Mouse (Mus musculus): Measurements from ENCODE around the gene Acp5. TPM values are rescaled to one million over a fixed set of nuclear protein-coding genes. Genes with fewer than 3 reads are reported as not detected.

Acp5 gene
- polyA plus RNA-seq, 1 experiment from 2014 or later: 20.9 TPM

DNA sequence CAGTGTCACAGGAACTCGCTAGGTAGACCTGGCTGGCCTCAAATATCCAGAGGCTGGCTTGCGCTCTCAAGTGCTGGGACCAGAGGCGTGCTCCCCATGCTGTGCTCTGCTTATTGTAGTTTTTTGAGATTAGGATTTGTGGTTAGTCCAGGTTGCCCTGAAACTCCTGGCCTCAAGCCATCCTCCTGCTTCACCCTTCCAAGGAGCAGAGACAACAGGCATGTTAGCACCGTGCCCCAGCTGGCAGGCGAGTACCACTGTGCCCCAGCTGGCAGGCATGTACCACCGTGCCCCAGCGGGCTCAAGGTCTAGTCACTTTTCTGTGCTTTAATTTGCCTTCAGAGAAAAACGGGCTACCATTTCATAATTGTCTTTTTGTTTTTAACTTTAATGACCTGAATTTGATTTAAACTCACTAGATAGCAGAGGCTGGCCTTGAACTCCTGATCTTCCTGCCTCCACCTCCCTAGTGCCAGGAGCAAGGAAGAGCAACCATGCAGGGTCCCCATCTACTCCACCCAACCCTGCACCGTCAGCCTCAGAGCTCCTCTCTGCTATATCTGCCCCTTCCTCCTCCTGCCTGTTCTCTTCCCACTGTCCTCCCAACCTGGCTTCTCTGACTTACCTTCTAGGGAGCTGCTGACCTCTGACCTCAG lies 395 bp downstream of the Acp5 start:
- Histone ChIP-seq H3K9me3 (replicated peaks) (no peaks in the 10 kb centered on the region), H3K27me3 (ENCODE audit: low read depth, poor library complexity, severe bottlenecking) (peaks cover 62% of the 10 kb centered on the region), H3K36me3 (no peaks in the 10 kb centered on the region), H3K27ac (replicated peaks) (peak overlapping the region; percentile 55; the same call in 1 of the 2 replicates), H3K4me3 (peak overlapping the region; percentile 18; the same call in 1 of the 2 replicates), H3K4me1 (peaks cover 26% of the 10 kb centered on the region)
- DNase-seq (ENCODE audit: low spot score): no peak
- WGBS: 89% methylated on average over 9 of the region's 9 CpGs

- 89% methylated on average over 7 of the region's 7 CpGs for WGBS
- Histone ChIP-seq H3K4me1 (peaks cover 26% of the 10 kb centered on the region), H3K27me3 (ENCODE audit: low read depth, poor library complexity, severe bottlenecking) (peaks cover 70% of the 10 kb centered on the region), H3K9me3 (replicated peaks) (no peaks in the 10 kb centered on the region), H3K27ac (replicated peaks) (0 out of 2 replicates have a peak overlapping the region, but pooled peaks have one; percentile 55), H3K4me3 (no peak overlapping the region), H3K36me3 (no peaks in the 10 kb centered on the region)
- no peak for DNase-seq (ENCODE audit: low spot score)
Observed at GRCm38 (mm10) chr9:22134246-22134890, 1.1 kb downstream of the Acp5 start.

- H3K4me1 ChIP-seq: peaks cover 24% of the 10 kb centered on the region
- no peak overlapping the region for H3K27ac ChIP-seq (replicated peaks)
- H3K4me3 ChIP-seq: peak overlapping the region; percentile 47
- WGBS: 47% methylated on average over 11 of the region's 11 CpGs
- H3K27me3 ChIP-seq (ENCODE audit: low read depth, poor library complexity, severe bottlenecking): peaks cover 68% of the 10 kb centered on the region
- DNase-seq (ENCODE audit: low spot score): no peak
- no peaks in the 10 kb centered on the region for H3K9me3 ChIP-seq (replicated peaks)
- no peaks in the 10 kb centered on the region for H3K36me3 ChIP-seq
Observed at GRCm38 (mm10) chr9:22132220-22132619, 3.3 kb downstream of the Acp5 start.

- Histone ChIP-seq H3K4me3 (peak overlapping the region; percentile 47), H3K9me3 (replicated peaks) (no peaks in the 10 kb centered on the region), H3K27ac (replicated peaks) (peak overlapping the region; percentile 34; the same call in 1 of the 2 replicates), H3K4me1 (peaks cover 19% of the 10 kb centered on the region), H3K36me3 (no peaks in the 10 kb centered on the region), H3K27me3 (ENCODE audit: low read depth, poor library complexity, severe bottlenecking) (peaks cover 60% of the 10 kb centered on the region)
- WGBS: 2% methylated on average over 35 of the region's 35 CpGs
- DNase-seq (ENCODE audit: low spot score): peak; percentile 17
Observed at GRCm38 (mm10) chr9:22131226-22131981, 4.1 kb downstream of the Acp5 start.

DNA sequence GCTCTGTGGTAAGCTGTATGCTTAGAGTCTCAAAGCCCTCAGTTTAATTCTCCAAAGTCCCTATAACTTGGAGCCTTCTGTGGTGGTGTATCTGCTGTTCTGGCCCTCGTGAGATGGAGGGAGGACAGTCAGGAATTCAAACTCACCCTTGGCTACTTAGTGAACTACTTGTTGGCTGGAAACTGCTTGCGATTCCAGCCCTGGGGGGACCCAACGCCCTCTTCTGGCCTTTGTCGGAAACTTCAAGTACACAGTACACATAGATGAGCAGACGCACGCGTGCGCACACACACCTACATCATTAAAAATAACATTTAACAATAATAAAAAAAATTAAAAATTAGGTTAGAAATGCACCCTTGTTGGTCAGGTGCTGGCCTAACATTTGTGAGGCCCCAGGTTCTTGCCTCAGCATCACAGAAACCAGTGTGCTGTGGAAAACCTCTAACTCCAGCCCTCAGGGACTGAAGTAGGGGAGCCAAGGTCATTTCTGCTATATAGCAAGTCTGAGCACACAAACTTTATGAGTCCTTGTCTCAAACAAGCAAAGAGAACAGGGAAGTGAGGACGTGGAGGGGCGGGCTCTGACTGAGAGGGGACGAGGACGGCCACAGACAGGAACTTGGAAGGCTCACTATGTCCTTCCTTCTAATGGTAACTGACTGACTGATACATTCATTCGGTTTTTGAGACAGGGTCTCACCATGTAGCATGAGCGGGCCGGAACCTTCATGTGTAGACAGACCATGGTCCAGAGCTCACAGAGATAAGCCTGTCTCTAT lies 10.1 kb downstream of the Acp5 start:
- no peak overlapping the region for H3K4me3 ChIP-seq
- H3K4me1 ChIP-seq: 0 out of 2 replicates have a peak, but pooled peaks cover 7% of the 10 kb centered on the region
- no peaks in the 10 kb centered on the region for H3K9me3 ChIP-seq (replicated peaks)
- no peak overlapping the region for H3K27ac ChIP-seq (replicated peaks)
- H3K36me3 ChIP-seq: no peaks in the 10 kb centered on the region
- H3K27me3 ChIP-seq (ENCODE audit: low read depth, poor library complexity, severe bottlenecking): peaks cover 15% of the 10 kb centered on the region
- 88% methylated on average over 15 of the region's 15 CpGs for WGBS
- DNase-seq (ENCODE audit: low spot score): no peak

- no peaks in the 10 kb centered on the region for H3K36me3 ChIP-seq
- no peak for DNase-seq (ENCODE audit: low spot score)
- H3K4me3 ChIP-seq: no peak overlapping the region
- H3K4me1 ChIP-seq: 0 out of 2 replicates have a peak, but pooled peaks cover 7% of the 10 kb centered on the region
- WGBS: 91% methylated on average over 3 of the region's 3 CpGs
- H3K27ac ChIP-seq (replicated peaks): no peak overlapping the region
- H3K9me3 ChIP-seq (replicated peaks): no peaks in the 10 kb centered on the region
- H3K27me3 ChIP-seq (ENCODE audit: low read depth, poor library complexity, severe bottlenecking): 0 out of 2 replicates have a peak, but pooled peaks cover 2% of the 10 kb centered on the region
Observed at GRCm38 (mm10) chr9:22124169-22124568, 11.3 kb downstream of the Acp5 start.

DNA sequence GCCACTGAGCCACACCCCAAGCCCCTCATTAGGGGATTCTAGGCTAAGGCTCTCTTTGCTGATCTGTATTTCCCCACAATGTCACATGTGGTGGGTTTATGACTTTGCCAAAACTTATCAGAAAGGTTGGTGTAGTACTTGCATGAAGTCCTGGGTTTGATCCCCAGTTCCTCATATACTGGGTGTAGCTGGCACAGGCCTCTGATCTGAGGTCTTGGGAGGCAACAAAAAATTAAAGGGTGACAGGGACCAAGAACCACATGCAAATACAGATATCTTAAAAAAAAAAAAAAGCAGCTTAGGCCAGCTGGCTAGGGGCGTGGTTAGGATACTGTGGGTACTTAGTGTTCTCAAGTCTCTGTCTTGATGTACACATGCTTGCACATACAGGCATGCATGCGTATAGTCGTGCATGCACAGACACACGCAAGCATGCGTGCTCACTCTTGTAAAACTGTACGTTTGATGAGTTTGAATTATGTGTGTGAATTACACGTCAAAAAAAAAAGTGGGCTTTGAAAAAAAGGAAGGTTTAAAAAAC lies 12.4 kb downstream of the Acp5 start:
- DNase-seq (ENCODE audit: low spot score): no peak
- Histone ChIP-seq H3K27ac (replicated peaks) (no peak overlapping the region), H3K9me3 (replicated peaks) (no peaks in the 10 kb centered on the region), H3K36me3 (no peaks in the 10 kb centered on the region), H3K27me3 (ENCODE audit: low read depth, poor library complexity, severe bottlenecking) (no peaks in the 10 kb centered on the region), H3K4me1 (0 out of 2 replicates have a peak, but pooled peaks cover 7% of the 10 kb centered on the region), H3K4me3 (no peak overlapping the region)
- 88% methylated on average over 7 of the region's 7 CpGs for WGBS

- Histone ChIP-seq H3K4me1 (peaks cover 7% of the 10 kb centered on the region), H3K9me3 (replicated peaks) (no peaks in the 10 kb centered on the region), H3K27ac (replicated peaks) (no peak overlapping the region), H3K4me3 (no peak overlapping the region), H3K27me3 (ENCODE audit: low read depth, poor library complexity, severe bottlenecking) (no peaks in the 10 kb centered on the region), H3K36me3 (no peaks in the 10 kb centered on the region)
- no peak for DNase-seq (ENCODE audit: low spot score)
- WGBS: 86% methylated on average over 3 of the region's 3 CpGs
Observed at GRCm38 (mm10) chr9:22122005-22122404, 13.5 kb downstream of the Acp5 start.

DNA sequence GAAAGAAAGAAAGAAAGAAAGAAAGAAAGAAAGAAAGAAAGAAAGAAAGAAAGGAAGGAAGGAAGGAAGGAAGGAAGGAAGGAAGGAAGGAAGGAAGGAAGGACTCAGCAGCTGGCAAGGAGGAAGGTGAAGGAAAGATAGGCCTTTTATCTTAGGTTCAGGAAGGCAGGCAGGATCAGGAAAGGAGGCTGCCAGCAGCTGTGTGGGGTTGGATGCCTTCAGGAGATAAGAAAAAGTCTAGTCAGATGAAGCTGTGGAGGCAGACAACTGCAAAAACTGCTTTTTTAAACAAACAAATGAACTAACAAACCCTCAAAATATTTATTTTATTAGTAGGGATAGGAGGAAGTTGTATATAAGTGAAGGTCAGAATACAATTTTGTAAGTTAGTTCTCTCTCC lies 14.0 kb downstream of the Acp5 start:
- Histone ChIP-seq H3K4me1 (peaks cover 10% of the 10 kb centered on the region), H3K27ac (replicated peaks) (no peak overlapping the region), H3K4me3 (no peak overlapping the region), H3K36me3 (no peaks in the 10 kb centered on the region), H3K27me3 (ENCODE audit: low read depth, poor library complexity, severe bottlenecking) (no peaks in the 10 kb centered on the region), H3K9me3 (replicated peaks) (no peaks in the 10 kb centered on the region)
- no peak for DNase-seq (ENCODE audit: low spot score)

DNA sequence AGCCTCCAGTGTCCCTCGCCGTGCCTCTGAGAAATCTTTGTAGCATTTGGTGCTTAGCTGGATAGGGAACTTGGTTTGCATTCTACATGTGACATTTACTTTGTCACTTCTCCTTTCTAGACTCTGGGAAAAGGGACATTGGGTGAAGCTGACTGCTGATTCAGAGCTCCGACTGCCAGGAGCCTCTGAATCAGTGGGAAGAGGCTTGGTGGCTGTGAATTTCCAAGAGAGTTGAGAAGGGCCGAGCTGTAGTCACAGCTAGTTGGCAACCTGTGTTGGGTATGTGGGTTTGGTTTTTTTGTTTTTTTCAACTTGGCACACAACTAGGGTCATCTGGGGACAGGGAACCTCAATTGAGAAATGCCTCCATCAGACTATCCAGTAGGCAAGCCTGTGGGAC lies 16.0 kb downstream of the Acp5 start:
- H3K4me1 ChIP-seq: peaks cover 22% of the 10 kb centered on the region
- 94% methylated on average over 4 of the region's 4 CpGs for WGBS
- peaks cover 3% of the 10 kb centered on the region; the same call in 1 of the 2 replicates for H3K36me3 ChIP-seq
- H3K27ac ChIP-seq (replicated peaks): no peak overlapping the region
- H3K27me3 ChIP-seq (ENCODE audit: low read depth, poor library complexity, severe bottlenecking): no peaks in the 10 kb centered on the region
- no peak overlapping the region for H3K4me3 ChIP-seq
- no peak for DNase-seq (ENCODE audit: low spot score)
- no peaks in the 10 kb centered on the region for H3K9me3 ChIP-seq (replicated peaks)

GRCm38 (mm10) chr9:22117754-22118456 lies 17.6 kb downstream of the Acp5 start:
- DNase-seq (ENCODE audit: low spot score): peak; percentile 37
- no peaks in the 10 kb centered on the region for H3K27me3 ChIP-seq (ENCODE audit: low read depth, poor library complexity, severe bottlenecking)
- no peaks in the 10 kb centered on the region for H3K9me3 ChIP-seq (replicated peaks)
- H3K27ac ChIP-seq (replicated peaks): peak overlapping the region; percentile 93; the same call in 1 of the 2 replicates
- peak overlapping the region; percentile 81 for H3K4me3 ChIP-seq
- H3K4me1 ChIP-seq: peaks cover 22% of the 10 kb centered on the region
- WGBS: 49% methylated on average over 10 of the region's 10 CpGs
- peaks cover 18% of the 10 kb centered on the region for H3K36me3 ChIP-seq

Data from midbrain, embryonic 10.5 days (tissue).